10 mouse cellular contexts compared by ENCODE assay signal in the genomic region with DNA sequence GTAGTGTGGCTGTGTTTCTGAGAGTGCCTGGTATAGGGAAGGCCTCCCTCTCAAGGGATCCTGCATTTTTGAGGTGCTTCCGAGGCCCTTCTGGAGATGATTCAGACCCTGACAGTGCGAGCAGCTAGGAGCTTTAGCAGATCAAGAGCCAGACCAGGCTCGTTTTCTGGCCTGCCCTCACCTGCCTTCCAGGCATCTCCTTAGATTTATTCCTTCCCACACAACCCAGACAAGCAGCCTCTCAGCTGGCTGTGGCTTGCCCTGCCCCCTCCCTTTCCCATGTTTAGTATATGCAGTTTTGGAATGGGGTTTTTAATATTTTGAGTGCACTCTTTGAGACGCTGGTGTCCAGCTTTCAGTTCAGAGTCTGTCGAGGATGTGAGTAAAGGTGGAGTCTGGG.
A peak's percentile ranks its signal among the peaks of the same experiment; 100 is the strongest.
DNase-seq lines count a peak whose midpoint lies in the region; ATAC-seq and TF ChIP-seq lines count a peak whose summit lies in the region.
"Had no signal": no experiment of that assay in that cellular context is flagged by ENCODE, and none has a peak within 500 bp of the region (broad histone marks: within the 10 kb centered on the region; RNA-seq: fewer than 3 reads in every experiment).

No protein-coding gene starts in this region.

- H3K4me2 ChIP-seq in heart, postnatal 0 days (ENCODE audit: low read depth, low read length), result no peak overlapping the region
- no peak overlapping the region for H3K4me2 ChIP-seq in forebrain, embryonic 12.5 days
- no peak overlapping the region for H3K4me2 ChIP-seq in hindbrain, postnatal 0 days (ENCODE audit: low read depth, low read length)
- no peak overlapping the region for H3K4me2 ChIP-seq in neural tube, embryonic 14.5 days (ENCODE audit: low read depth, low read length)

- no peak overlapping the region for H3K9ac ChIP-seq in heart, postnatal 0 days (replicated peaks; ENCODE audit: low read depth, low read length)
- no peak overlapping the region for H3K9ac ChIP-seq in forebrain, embryonic 12.5 days
- no peak overlapping the region for H3K9ac ChIP-seq in hindbrain, postnatal 0 days (replicated peaks; ENCODE audit: low read length)
- no peak overlapping the region for H3K9ac ChIP-seq in neural tube, embryonic 14.5 days (replicated peaks; ENCODE audit: low read depth, low read length)

- peaks cover 11% of the 10 kb centered on the region; the same call in 1 of the 2 replicates for H3K36me3 ChIP-seq in heart, postnatal 0 days (replicated peaks; ENCODE audit: control insufficient read depth, insufficient read depth, low read length)
- no peaks in the 10 kb centered on the region for H3K36me3 ChIP-seq in forebrain, embryonic 12.5 days (replicated peaks)
- H3K36me3 ChIP-seq in hindbrain, postnatal 0 days (ENCODE audit: insufficient read depth, low read length), result no peaks in the 10 kb centered on the region
- H3K36me3 ChIP-seq in neural tube, embryonic 14.5 days (ENCODE audit: control insufficient read depth, insufficient read depth, low read length), result no peaks in the 10 kb centered on the region

- ATAC-seq in heart, postnatal 0 days (ENCODE audit: insufficient read depth, low read depth), result peak; percentile 11; the same call in 1 of the 2 replicates
- ATAC-seq in forebrain, embryonic 12.5 days (ENCODE audit: low FRiP score), result no peak
- 0 out of 2 replicates have a peak, but pooled peaks have one; percentile 6 for ATAC-seq in hindbrain, postnatal 0 days
- ATAC-seq in neural tube, embryonic 14.5 days (ENCODE audit: low read depth), result peak; percentile 44; the same call in 1 of the 2 replicates

- no peak for TF ChIP-seq EP300 in heart, postnatal 0 days (IDR thresholded peaks at IDR 0.05; ENCODE audit: low read depth)

- intact Hi-C loops in heart, postnatal 10 days (cut with DNase I), result no loop called here
- intact Hi-C loops in left cerebral cortex, postnatal 25 days (cut with DNase I), result loop anchor here (5.0 kb wide), 1 partner anchor 59 kb away; no protein-coding TSS in a partner anchor

- H3K4me3 ChIP-seq in heart, postnatal 0 days (ENCODE audit: low read depth, low read length), result no peak overlapping the region
- no peak overlapping the region for H3K4me3 ChIP-seq in forebrain, embryonic 12.5 days (replicated peaks)
- H3K4me3 ChIP-seq in hindbrain, postnatal 0 days (ENCODE audit: low read length), result no peak overlapping the region
- H3K4me3 ChIP-seq in neural tube, embryonic 14.5 days (ENCODE audit: low read depth, low read length), result no peak overlapping the region

- no peaks in the 10 kb centered on the region for H3K27me3 ChIP-seq in heart, postnatal 0 days (ENCODE audit: control insufficient read depth, insufficient read depth, low read length)
- no peaks in the 10 kb centered on the region for H3K27me3 ChIP-seq in forebrain, embryonic 12.5 days
- no peaks in the 10 kb centered on the region for H3K27me3 ChIP-seq in hindbrain, postnatal 0 days (ENCODE audit: insufficient read depth, low read length)
- no peaks in the 10 kb centered on the region for H3K27me3 ChIP-seq in neural tube, embryonic 14.5 days (ENCODE audit: control insufficient read depth, insufficient read depth, low read length)
- H3K27me3 ChIP-seq: CH12.LX had no signal

- no peak for TF ChIP-seq CTCF in heart, postnatal 0 days (IDR thresholded peaks at IDR 0.05; ENCODE audit: low read depth)
- TF ChIP-seq CTCF in hindbrain, postnatal 0 days (IDR thresholded peaks at IDR 0.05; ENCODE audit: low read depth), result no peak

- H3K4me1 ChIP-seq in heart, postnatal 0 days (ENCODE audit: control insufficient read depth, insufficient read depth), result peaks cover 20% of the 10 kb centered on the region
- peaks cover 18% of the 10 kb centered on the region for H3K4me1 ChIP-seq in forebrain, embryonic 12.5 days
- H3K4me1 ChIP-seq in hindbrain, postnatal 0 days (ENCODE audit: insufficient read depth, low read length), result peaks cover 16% of the 10 kb centered on the region; the same call in 1 of the 2 replicates
- H3K4me1 ChIP-seq in neural tube, embryonic 14.5 days (ENCODE audit: control insufficient read depth, insufficient read depth, low read length), result no peaks in the 10 kb centered on the region

- no peaks in the 10 kb centered on the region for H3K9me3 ChIP-seq in heart, postnatal 0 days (replicated peaks; ENCODE audit: control insufficient read depth, low read length)
- H3K9me3 ChIP-seq in forebrain, embryonic 12.5 days, result no peaks in the 10 kb centered on the region
- H3K9me3 ChIP-seq in hindbrain, postnatal 0 days (ENCODE audit: low read length), result no peaks in the 10 kb centered on the region
- H3K9me3 ChIP-seq in neural tube, embryonic 14.5 days (ENCODE audit: control insufficient read depth, low read length), result no peaks in the 10 kb centered on the region

- H3K27ac ChIP-seq in heart, postnatal 0 days (ENCODE audit: low read depth), result peak overlapping the region; percentile 60
- H3K27ac ChIP-seq in forebrain, embryonic 12.5 days, result peak overlapping the region; percentile 37
- peak overlapping the region; percentile 68 for H3K27ac ChIP-seq in hindbrain, postnatal 0 days
- H3K27ac ChIP-seq in neural tube, embryonic 14.5 days (ENCODE audit: low read depth, low read length), result no peak overlapping the region

- 59% methylated on average over 5 of the region's 5 CpGs for WGBS in heart, postnatal 0 days
- WGBS in forebrain, embryonic 12.5 days, result 49% methylated on average over 5 of the region's 5 CpGs
- 33% methylated on average over 5 of the region's 5 CpGs for WGBS in hindbrain, postnatal 0 days
- WGBS in neural tube, embryonic 14.5 days, result 46% methylated on average over 5 of the region's 5 CpGs

- no peak for DNase-seq in heart, postnatal 0 days (ENCODE audit: low spot score)
- DNase-seq in heart, postnatal 10 days, result no peak
- DNase-seq in hindbrain, postnatal 0 days (ENCODE audit: low spot score), result no peak
- no peak for DNase-seq in gastrocnemius, postnatal 4 days (ENCODE audit: low spot score in 2 of 2)
- DNase-seq in left cerebral cortex, postnatal 25 days (ENCODE audit: low spot score in 2 of 2), result no peak
- no peak for DNase-seq in yolk sac, embryonic 10.5 days (ENCODE audit: low spot score)
- DNase-seq: right cerebral cortex, postnatal 25 days had no signal
